ENCODE assay signal across 9 mouse cellular contexts in the genomic region with DNA sequence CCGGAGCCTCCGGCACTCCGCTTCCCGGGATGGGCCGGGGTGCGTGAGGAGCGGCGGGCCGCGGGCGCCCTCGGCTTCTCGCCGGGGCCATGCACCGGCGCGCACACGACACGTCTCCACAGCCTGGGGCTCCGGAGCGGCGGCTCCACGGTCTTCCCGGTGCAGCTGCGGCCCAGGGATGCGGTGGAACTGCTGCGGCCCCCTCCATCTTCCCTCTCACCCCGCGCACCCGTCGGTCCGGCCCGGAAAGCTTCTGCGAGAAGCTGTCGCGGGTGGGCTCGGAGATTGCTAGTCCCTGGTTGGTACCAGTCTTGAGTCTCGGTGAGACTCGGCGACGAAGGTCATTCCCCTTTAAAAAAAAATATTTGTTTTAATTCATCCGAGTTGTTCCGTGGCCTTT. TPM values are rescaled to one million over a fixed set of nuclear protein-coding genes. Genes with fewer than 3 reads are reported as not detected.
A peak's percentile ranks its signal among the peaks of the same experiment; 100 is the strongest.
DNase-seq lines count a peak whose midpoint lies in the region; ATAC-seq and TF ChIP-seq lines count a peak whose summit lies in the region.
"Had no signal": no experiment of that assay in that cellular context is flagged by ENCODE, and none has a peak within 500 bp of the region (broad histone marks: within the 10 kb centered on the region; RNA-seq: fewer than 3 reads in every experiment).

No protein-coding gene starts in this region.

- no peaks in the 10 kb centered on the region for H3K9me3 ChIP-seq in heart, embryonic 15.5 days (replicated peaks)
- H3K9me3 ChIP-seq in MEL (replicated peaks; ENCODE audit: insufficient read depth, low read length): no peaks in the 10 kb centered on the region
- H3K9me3 ChIP-seq in forebrain, embryonic 12.5 days: no peaks in the 10 kb centered on the region
- no peaks in the 10 kb centered on the region for H3K9me3 ChIP-seq in liver, embryonic 11.5 days (ENCODE audit: control insufficient read depth, low read length)

- no peak for TF ChIP-seq EP300 in MEL (IDR thresholded peaks at IDR 0.05; ENCODE audit: low read depth in 1 of 2, low read length in 2 of 2)

- no peak for TF ChIP-seq RAD21 in MEL (IDR thresholded peaks at IDR 0.05; ENCODE audit: low read depth, low read length)

- H3K4me2 ChIP-seq in heart, embryonic 15.5 days: peak overlapping the region; percentile 78
- peak overlapping the region; percentile 59 for H3K4me2 ChIP-seq in forebrain, embryonic 12.5 days
- peak overlapping the region; percentile 93 for H3K4me2 ChIP-seq in liver, embryonic 11.5 days

- no peak for DNase-seq in heart, postnatal 36 days
- no peak for DNase-seq in MEL (ENCODE audit: low read depth, low spot score)
- no peak for DNase-seq in liver, embryonic 11.5 days (ENCODE audit: low spot score)
- DNase-seq in splenic B cell, adult 2 months (ENCODE audit: low read depth, low spot score): peak; percentile 26
- DNase-seq in urinary bladder, postnatal 10 days (ENCODE audit: low spot score): no peak

- under 1% methylated on average over 43 of the region's 43 CpGs for WGBS in heart, embryonic 15.5 days
- under 1% methylated on average over 31 of the region's 43 CpGs for WGBS in forebrain, embryonic 12.5 days
- WGBS in liver, embryonic 11.5 days: under 1% methylated on average over 43 of the region's 43 CpGs

- no peaks in the 10 kb centered on the region for H3K79me2 ChIP-seq in MEL (ENCODE audit: control insufficient read depth, insufficient read depth, low read length, poor library complexity)

- no peaks in the 10 kb centered on the region for H3K36me3 ChIP-seq in heart, embryonic 15.5 days
- no peaks in the 10 kb centered on the region; a peak in 1 of 4 replicates for H3K36me3 ChIP-seq in MEL (ENCODE audit: control insufficient read depth in 1 of 2, insufficient read depth in 2 of 2, low read length in 2 of 2)
- H3K36me3 ChIP-seq in forebrain, embryonic 12.5 days (replicated peaks): no peaks in the 10 kb centered on the region
- no peaks in the 10 kb centered on the region for H3K36me3 ChIP-seq in liver, embryonic 11.5 days (ENCODE audit: control insufficient read depth, insufficient read depth, low read length)
- H3K36me3 ChIP-seq in splenic B cell, adult 2 months (ENCODE audit: control insufficient read depth, insufficient read depth, low read length, poor library complexity, severe bottlenecking): no peaks in the 10 kb centered on the region

- H3K4me1 ChIP-seq in heart, embryonic 15.5 days (replicated peaks): peaks cover 10% of the 10 kb centered on the region
- peaks cover 0 to 5% of the 10 kb centered on the region in 2 experiments; a peak in 1 of 4 replicates for H3K4me1 ChIP-seq in MEL (ENCODE audit: control insufficient read depth in 1 of 2, insufficient read depth in 2 of 2, low read length in 2 of 2)
- H3K4me1 ChIP-seq in forebrain, embryonic 12.5 days: peaks cover 13% of the 10 kb centered on the region
- H3K4me1 ChIP-seq in liver, embryonic 11.5 days (replicated peaks; ENCODE audit: control insufficient read depth, insufficient read depth, low read length): peaks cover 9% of the 10 kb centered on the region

- ATAC-seq in heart, embryonic 15.5 days (replicated peaks; ENCODE audit: insufficient number of reproducible peaks, insufficient read depth, low FRiP score, low read depth): no peak; the same call in 1 of the 2 replicates
- ATAC-seq in forebrain, embryonic 12.5 days (ENCODE audit: low FRiP score): peak; percentile 72
- peak; percentile 57 for ATAC-seq in liver, embryonic 11.5 days (replicated peaks; ENCODE audit: low FRiP score)
- ATAC-seq in monocyte, adult 5-6 weeks (replicated peaks; ENCODE audit: insufficient number of reproducible peaks, low FRiP score, low TSS enrichment, poor library complexity, severe bottlenecking): no peak

- H3K4me3 ChIP-seq in heart, embryonic 15.5 days: peak overlapping the region; percentile 72
- peak overlapping the region; percentile 65 to 71 for H3K4me3 ChIP-seq in MEL (ENCODE audit: control insufficient read depth in 1 of 2, insufficient read depth in 1 of 2, low read depth in 2 of 2, low read length in 2 of 2)
- peak overlapping the region; percentile 75 for H3K4me3 ChIP-seq in forebrain, embryonic 12.5 days (replicated peaks)
- peak overlapping the region; percentile 80 for H3K4me3 ChIP-seq in liver, embryonic 11.5 days (ENCODE audit: low read depth, low read length)

- peak overlapping the region; percentile 95 for H3K27ac ChIP-seq in heart, embryonic 15.5 days
- no peak overlapping the region for H3K27ac ChIP-seq in MEL (ENCODE audit: control insufficient read depth, low read depth, low read length)
- H3K27ac ChIP-seq in forebrain, embryonic 12.5 days: peak overlapping the region; percentile 99
- H3K27ac ChIP-seq in liver, embryonic 11.5 days (ENCODE audit: low read depth, low read length): peak overlapping the region; percentile 96

- intact Hi-C loops in heart, postnatal 36 days (cut with DNase I): loop anchor here (2.0 kb wide), 1 partner anchor 43 kb away; no protein-coding TSS in a partner anchor

- TF ChIP-seq POLR2A in MEL (IDR thresholded peaks at IDR 0.05; ENCODE audit: control insufficient read depth in 1 of 2, insufficient read depth in 1 of 2, low read depth in 1 of 2, low read length in 2 of 2, poor library complexity in 1 of 2): no peak

- H3K9ac ChIP-seq in heart, embryonic 15.5 days: peak overlapping the region; percentile 87
- peak overlapping the region; percentile 76 for H3K9ac ChIP-seq in MEL (ENCODE audit: control insufficient read depth, low read depth, low read length, poor library complexity, severe bottlenecking)
- peak overlapping the region; percentile 92 for H3K9ac ChIP-seq in forebrain, embryonic 12.5 days
- peak overlapping the region; percentile 86 for H3K9ac ChIP-seq in liver, embryonic 11.5 days (ENCODE audit: low read depth, low read length)

- no peaks in the 10 kb centered on the region for H3K27me3 ChIP-seq in heart, embryonic 15.5 days
- H3K27me3 ChIP-seq in MEL (ENCODE audit: control insufficient read depth in 1 of 2, insufficient read depth in 2 of 2, low read length in 2 of 2): no peaks in the 10 kb centered on the region
- H3K27me3 ChIP-seq in forebrain, embryonic 12.5 days: peaks cover 12% of the 10 kb centered on the region
- no peaks in the 10 kb centered on the region for H3K27me3 ChIP-seq in liver, embryonic 11.5 days (replicated peaks; ENCODE audit: control insufficient read depth, insufficient read depth, low read length)
- H3K27me3 ChIP-seq in splenic B cell, adult 2 months (ENCODE audit: control insufficient read depth, insufficient read depth, low read length, poor library complexity, severe bottlenecking): no peaks in the 10 kb centered on the region; the same call in 1 of the 2 replicates
- H3K27me3 ChIP-seq: Patski had no signal

- no peak for TF ChIP-seq CTCF in MEL (IDR thresholded peaks at IDR 0.05 in 2 of 3, conservative IDR thresholded peaks at IDR 0.05 in 1 of 3; ENCODE audit: control insufficient read depth in 1 of 3, insufficient read depth in 1 of 3, low read depth in 2 of 3, low read length in 3 of 3, poor library complexity in 1 of 3, severe bottlenecking in 1 of 3)

TF ChIP-seq in MEL, 35 proteins besides CTCF, POLR2A, EP300 and RAD21 (continues in another document):
- TF ChIP-seq MEF2A (IDR thresholded peaks at IDR 0.05; ENCODE audit: extremely low read depth, insufficient replicate concordance, low read depth, low read length, poor library complexity, severe bottlenecking) (no peak), ELF1 (IDR thresholded peaks at IDR 0.05; ENCODE audit: low read depth, low read length) (no peak), GATA1 (IDR thresholded peaks at IDR 0.05; ENCODE audit: low read depth, low read length) (no peak), TAL1 (IDR thresholded peaks at IDR 0.05; ENCODE audit: low read length) (no peak), USF2 (IDR thresholded peaks at IDR 0.05; ENCODE audit: borderline replicate concordance in 1 of 2, insufficient read depth in 1 of 2, low read depth in 1 of 2, low read length in 2 of 2) (no peak), E2F4 (IDR thresholded peaks at IDR 0.05; ENCODE audit: borderline replicate concordance, low read depth, low read length) (no peak), RCOR1 (IDR thresholded peaks at IDR 0.05; ENCODE audit: low read depth, low read length) (no peak), MYB (IDR thresholded peaks at IDR 0.05; ENCODE audit: low read depth, low read length) (no peak), USF1 (IDR thresholded peaks at IDR 0.05; ENCODE audit: low read depth, low read length) (no peak), MAZ (IDR thresholded peaks at IDR 0.05; ENCODE audit: low read depth, low read length) (no peak)

RNA-seq across cellular contexts. Expression of gene Errfi1, which starts 1.6 kb away (rescaled TPM):
- 10.7 and 15.3 TPM in 2 replicates for polyA plus RNA-seq in heart, embryonic 15.5 days (2015; fragmentation: Nextera tagmentation; extraction: Ambion mirVana)
- 10 to 100 TPM; 13.7 to 19.6 TPM for total RNA-seq in heart, postnatal 36 days (2021)
- total RNA-seq in MEL (2012; rRNA removed): 2.1 and 2.3 TPM in 2 replicates
- 1 to 10 TPM in 1 of 2 experiments, not detected in 1; 2.7 TPM for polyA plus RNA-seq in MEL (2012; ENCODE audit: insufficient read depth in 1 of 2, insufficient read length in 2 of 2, low read depth in 1 of 2, low replicate concordance in 2 of 2, missing spikeins in 1 of 2)
- 16.5 and 17.2 TPM in 2 replicates for polyA plus RNA-seq in forebrain, embryonic 12.5 days (2016; fragmentation: Nextera tagmentation; extraction: Ambion mirVana)
- polyA plus RNA-seq in liver, embryonic 11.5 days (2014; fragmentation: Nextera tagmentation; extraction: Ambion mirVana): 26.2 and 27.7 TPM in 2 replicates
- total RNA-seq in monocyte, adult 5-6 weeks (2017): 18.2 to 25.1 TPM (median 23.4 TPM) in 3 replicates

RNA-seq across cellular contexts. Expression of gene Park7, which starts 58.9 kb away (rescaled TPM):
- 287 and 319 TPM in 2 replicates for polyA plus RNA-seq in heart, embryonic 15.5 days (2015; fragmentation: Nextera tagmentation; extraction: Ambion mirVana)
- 100 to 1,000 TPM; 247 to 253 TPM for total RNA-seq in heart, postnatal 36 days (2021)
- total RNA-seq in MEL (2012; rRNA removed): 438 and 445 TPM in 2 replicates
- 100 to 1,000 TPM in 1 of 2 experiments, not detected in 1; 480 TPM for polyA plus RNA-seq in MEL (2012; ENCODE audit: insufficient read depth in 1 of 2, insufficient read length in 2 of 2, low read depth in 1 of 2, low replicate concordance in 2 of 2, missing spikeins in 1 of 2)
- polyA plus RNA-seq in forebrain, embryonic 12.5 days (2016; fragmentation: Nextera tagmentation; extraction: Ambion mirVana): 379 and 381 TPM in 2 replicates
- 526 and 535 TPM in 2 replicates for polyA plus RNA-seq in liver, embryonic 11.5 days (2014; fragmentation: Nextera tagmentation; extraction: Ambion mirVana)
- 177 to 216 TPM (median 190 TPM) in 3 replicates for total RNA-seq in monocyte, adult 5-6 weeks (2017)

RNA-seq across cellular contexts. Expression of gene Tnfrsf9, which starts 59.0 kb away (rescaled TPM):
- polyA plus RNA-seq in heart, embryonic 15.5 days (2015; fragmentation: Nextera tagmentation; extraction: Ambion mirVana): 2.0 and 2.6 TPM in 2 replicates
- total RNA-seq in heart, postnatal 36 days (2021): under 1 TPM in 1 of 2 experiments, not detected in 1; 0.25 TPM
- not detected in 2 replicates for total RNA-seq in MEL (2012; rRNA removed)
- under 1 TPM in 1 of 2 experiments, not detected in 1; 0.14 TPM for polyA plus RNA-seq in MEL (2012; ENCODE audit: insufficient read depth in 1 of 2, insufficient read length in 2 of 2, low read depth in 1 of 2, low replicate concordance in 2 of 2, missing spikeins in 1 of 2)
- polyA plus RNA-seq in forebrain, embryonic 12.5 days (2016; fragmentation: Nextera tagmentation; extraction: Ambion mirVana): 0.54 TPM in 1 of 2 replicates, not detected in the other
- 0.21 and 0.26 TPM in 2 replicates for polyA plus RNA-seq in liver, embryonic 11.5 days (2014; fragmentation: Nextera tagmentation; extraction: Ambion mirVana)
- total RNA-seq in monocyte, adult 5-6 weeks (2017): 14.3 to 47.8 TPM (median 28.4 TPM) in 3 replicates

Comparison
In these comparisons a context has a peak if more than half of its experiments do, and no peak if none do; other contexts are left out.
1. ATAC-seq: peak in forebrain, embryonic 12.5 days (single experiment) and liver, embryonic 11.5 days (single experiment); none in heart, embryonic 15.5 days (single experiment) and monocyte, adult 5-6 weeks (single experiment).
2. Peak in every context shown above with its lines, with median percentiles within 50 percentile points of each other: H3K4me2 ChIP-seq, H3K4me3 ChIP-seq and H3K9ac ChIP-seq.